Mouse (Mus musculus): Measurements from ENCODE around the gene Wdr25. TPM values are rescaled to one million over a fixed set of nuclear protein-coding genes. Genes with fewer than 3 reads are reported as not detected.

The Wdr25 gene
- polyA plus RNA-seq, 1 experiment from 2014 or later = 5.3 TPM

DNA sequence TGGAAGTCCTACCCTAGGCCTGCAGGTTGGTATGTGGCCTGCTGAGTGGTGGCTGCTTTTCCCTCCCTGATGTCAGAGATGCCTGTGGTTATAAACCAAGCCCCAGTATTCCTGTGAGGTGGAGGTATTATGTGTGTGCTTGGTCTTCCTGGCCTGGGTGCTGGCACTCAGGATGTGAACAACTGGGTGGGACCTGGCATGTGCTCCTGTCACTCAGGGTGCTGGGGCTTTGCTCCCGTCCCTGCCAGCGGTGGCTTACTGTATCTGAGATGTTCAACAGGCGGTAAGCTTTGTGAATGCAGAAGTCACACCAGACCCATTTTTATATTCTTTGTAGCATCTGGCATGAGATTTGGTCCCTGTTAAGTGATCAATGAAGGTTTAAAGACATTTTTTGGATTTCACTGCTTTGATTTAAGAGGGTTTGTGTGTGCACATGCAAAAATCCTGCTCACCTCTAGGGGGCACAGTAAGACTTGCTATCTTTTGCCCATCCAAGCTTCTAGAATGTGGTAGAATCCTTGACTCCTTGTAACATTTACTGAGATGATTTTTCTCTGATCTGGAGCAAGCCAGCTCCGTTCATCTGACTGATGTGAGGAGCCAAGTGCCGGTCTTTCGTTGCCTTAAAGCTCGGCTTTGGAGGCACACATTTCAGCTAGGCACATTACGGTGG is 10.3 kb downstream of the Wdr25 start:
- Histone ChIP-seq H3K9ac (ENCODE audit: low read depth, low read length) (no peak overlapping the region), H3K4me3 (ENCODE audit: low read depth, low read length) (no peak overlapping the region), H3K27me3 (replicated peaks; ENCODE audit: control insufficient read depth, insufficient read depth, low read length) (no peaks in the 10 kb centered on the region), H3K36me3 (ENCODE audit: control insufficient read depth, insufficient read depth, low read length) (no peaks in the 10 kb centered on the region), H3K4me1 (replicated peaks; ENCODE audit: control insufficient read depth, insufficient read depth, low read length) (no peaks in the 10 kb centered on the region), H3K9me3 (ENCODE audit: control insufficient read depth, low read length) (no peaks in the 10 kb centered on the region), H3K4me2 (no peak overlapping the region), H3K27ac (ENCODE audit: low read depth, low read length) (no peak overlapping the region; the same call in 1 of the 2 replicates)
- WGBS = 84% methylated on average over 8 of the region's 8 CpGs
- ATAC-seq (replicated peaks; ENCODE audit: low FRiP score) (no peak), DNase-seq (ENCODE audit: low spot score) (no peak)

- no peak overlapping the region for H3K4me2 ChIP-seq
- no peak overlapping the region; the same call in 1 of the 2 replicates for H3K27ac ChIP-seq (ENCODE audit: low read depth, low read length)
- DNase-seq (ENCODE audit: low spot score) = no peak
- H3K27me3 ChIP-seq (replicated peaks; ENCODE audit: control insufficient read depth, insufficient read depth, low read length) = no peaks in the 10 kb centered on the region
- no peak for ATAC-seq (replicated peaks; ENCODE audit: low FRiP score)
- WGBS = 83% methylated on average over 8 of the region's 8 CpGs
- no peaks in the 10 kb centered on the region for H3K36me3 ChIP-seq (ENCODE audit: control insufficient read depth, insufficient read depth, low read length)
- H3K4me1 ChIP-seq (replicated peaks; ENCODE audit: control insufficient read depth, insufficient read depth, low read length) = no peaks in the 10 kb centered on the region
- H3K4me3 ChIP-seq (ENCODE audit: low read depth, low read length) = no peak overlapping the region
- no peak overlapping the region for H3K9ac ChIP-seq (ENCODE audit: low read depth, low read length)
- no peaks in the 10 kb centered on the region for H3K9me3 ChIP-seq (ENCODE audit: control insufficient read depth, low read length)
Observed at GRCm38 (mm10) chr12:108904276-108904653, 10.8 kb downstream of the Wdr25 start.

DNA sequence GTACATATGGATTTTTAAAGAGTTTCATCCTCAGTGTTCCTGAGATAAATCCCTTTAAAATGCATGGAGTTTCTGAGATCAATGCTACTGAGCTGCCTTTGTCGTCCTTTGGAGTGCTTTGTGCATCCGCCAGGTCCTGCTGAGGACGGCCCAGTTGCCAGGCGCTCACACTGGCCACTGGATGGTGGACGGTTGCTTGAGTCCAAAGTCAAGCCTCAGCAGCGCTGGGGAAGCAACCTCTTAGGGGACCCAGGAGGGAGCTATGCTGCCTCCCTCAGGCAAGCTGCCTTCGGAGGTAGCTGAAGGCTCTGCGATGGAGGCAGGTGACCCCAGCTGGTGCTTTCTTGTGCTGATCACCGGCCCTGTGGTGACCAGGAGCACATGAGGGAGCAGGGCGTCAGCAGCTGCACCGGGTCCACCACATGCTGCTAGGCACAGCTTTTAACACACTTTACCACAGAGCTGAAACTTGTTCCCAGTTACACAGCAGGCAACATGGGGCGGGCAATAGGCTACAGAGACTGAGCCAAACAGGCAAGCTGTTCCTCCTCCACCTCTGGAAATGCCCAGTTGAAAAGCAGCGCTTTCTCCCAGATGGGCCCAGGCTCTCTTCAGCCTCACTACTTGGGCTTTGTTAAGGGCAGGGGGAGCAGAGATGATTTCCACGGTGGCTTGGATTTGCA is 12.3 kb downstream of the Wdr25 start:
- ATAC-seq (replicated peaks; ENCODE audit: low FRiP score) (no peak), DNase-seq (ENCODE audit: low spot score) (no peak)
- Histone ChIP-seq H3K4me3 (ENCODE audit: low read depth, low read length) (no peak overlapping the region), H3K9ac (ENCODE audit: low read depth, low read length) (no peak overlapping the region), H3K4me2 (no peak overlapping the region), H3K27ac (ENCODE audit: low read depth, low read length) (no peak overlapping the region), H3K36me3 (ENCODE audit: control insufficient read depth, insufficient read depth, low read length) (no peaks in the 10 kb centered on the region), H3K27me3 (replicated peaks; ENCODE audit: control insufficient read depth, insufficient read depth, low read length) (no peaks in the 10 kb centered on the region), H3K4me1 (replicated peaks; ENCODE audit: control insufficient read depth, insufficient read depth, low read length) (no peaks in the 10 kb centered on the region), H3K9me3 (ENCODE audit: control insufficient read depth, low read length) (no peaks in the 10 kb centered on the region)
- WGBS = 67% methylated on average over 14 of the region's 14 CpGs

- DNase-seq (ENCODE audit: low spot score) (no peak), ATAC-seq (replicated peaks; ENCODE audit: low FRiP score) (no peak)
- Histone ChIP-seq H3K9ac (ENCODE audit: low read depth, low read length) (no peak overlapping the region), H3K9me3 (ENCODE audit: control insufficient read depth, low read length) (no peaks in the 10 kb centered on the region), H3K4me1 (replicated peaks; ENCODE audit: control insufficient read depth, insufficient read depth, low read length) (no peaks in the 10 kb centered on the region), H3K27me3 (replicated peaks; ENCODE audit: control insufficient read depth, insufficient read depth, low read length) (no peaks in the 10 kb centered on the region), H3K36me3 (ENCODE audit: control insufficient read depth, insufficient read depth, low read length) (no peaks in the 10 kb centered on the region), H3K4me3 (ENCODE audit: low read depth, low read length) (no peak overlapping the region), H3K4me2 (no peak overlapping the region), H3K27ac (ENCODE audit: low read depth, low read length) (no peak overlapping the region)
- 80% methylated on average over 12 of the region's 12 CpGs for WGBS
Observed at GRCm38 (mm10) chr12:108906398-108906797, 13.0 kb downstream of the Wdr25 start.

DNA sequence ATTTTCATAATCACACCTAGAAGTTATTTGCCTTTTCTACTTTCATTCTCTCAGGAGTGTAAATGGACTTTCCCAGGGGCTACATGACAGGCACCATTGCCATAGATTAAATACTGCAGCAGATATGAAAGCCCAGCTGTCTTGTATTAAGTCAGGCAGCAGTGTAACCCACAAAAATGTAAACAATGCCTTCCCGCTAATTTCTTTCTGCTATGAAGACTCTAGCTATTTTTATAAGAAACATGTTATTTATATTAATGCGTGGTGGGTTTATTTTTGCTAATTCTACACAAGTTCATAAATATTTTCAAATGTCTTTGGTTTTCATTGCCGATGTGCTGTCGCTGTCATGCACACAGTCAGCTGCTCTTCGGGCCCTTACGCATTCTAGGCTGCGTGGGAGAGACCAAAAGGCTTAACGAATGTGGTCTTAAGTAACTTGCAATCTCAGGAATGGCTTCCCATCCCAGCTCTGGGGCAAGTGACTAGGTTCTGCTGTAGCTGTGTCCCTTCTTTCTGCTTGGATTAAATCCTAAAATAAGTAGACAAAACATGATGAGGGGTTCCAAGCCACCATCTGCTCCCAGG is 16.5 kb downstream of the Wdr25 start:
- Histone ChIP-seq H3K36me3 (ENCODE audit: control insufficient read depth, insufficient read depth, low read length) (no peaks in the 10 kb centered on the region), H3K27ac (ENCODE audit: low read depth, low read length) (no peak overlapping the region), H3K9ac (ENCODE audit: low read depth, low read length) (no peak overlapping the region), H3K4me2 (no peak overlapping the region), H3K4me1 (replicated peaks; ENCODE audit: control insufficient read depth, insufficient read depth, low read length) (no peaks in the 10 kb centered on the region; the same call in 1 of the 2 replicates), H3K27me3 (replicated peaks; ENCODE audit: control insufficient read depth, insufficient read depth, low read length) (no peaks in the 10 kb centered on the region), H3K4me3 (ENCODE audit: low read depth, low read length) (no peak overlapping the region), H3K9me3 (ENCODE audit: control insufficient read depth, low read length) (no peaks in the 10 kb centered on the region)
- 84% methylated on average over 8 of the region's 8 CpGs for WGBS
- ATAC-seq (replicated peaks; ENCODE audit: low FRiP score) (no peak), DNase-seq (ENCODE audit: low spot score) (no peak)

- H3K9me3 ChIP-seq (ENCODE audit: control insufficient read depth, low read length) = no peaks in the 10 kb centered on the region
- ATAC-seq (replicated peaks; ENCODE audit: low FRiP score) (no peak), DNase-seq (ENCODE audit: low spot score) (no peak)
- H3K4me3 ChIP-seq (ENCODE audit: low read depth, low read length) = no peak overlapping the region
- no peaks in the 10 kb centered on the region; the same call in 1 of the 2 replicates for H3K4me1 ChIP-seq (replicated peaks; ENCODE audit: control insufficient read depth, insufficient read depth, low read length)
- no peaks in the 10 kb centered on the region for H3K27me3 ChIP-seq (replicated peaks; ENCODE audit: control insufficient read depth, insufficient read depth, low read length)
- H3K4me2 ChIP-seq = no peak overlapping the region
- no peak overlapping the region for H3K9ac ChIP-seq (ENCODE audit: low read depth, low read length)
- WGBS = 83% methylated on average over 2 of the region's 2 CpGs
- no peak overlapping the region for H3K27ac ChIP-seq (ENCODE audit: low read depth, low read length)
- no peaks in the 10 kb centered on the region for H3K36me3 ChIP-seq (ENCODE audit: control insufficient read depth, insufficient read depth, low read length)
Observed at GRCm38 (mm10) chr12:108912442-108912841, 19.0 kb downstream of the Wdr25 start.

DNA sequence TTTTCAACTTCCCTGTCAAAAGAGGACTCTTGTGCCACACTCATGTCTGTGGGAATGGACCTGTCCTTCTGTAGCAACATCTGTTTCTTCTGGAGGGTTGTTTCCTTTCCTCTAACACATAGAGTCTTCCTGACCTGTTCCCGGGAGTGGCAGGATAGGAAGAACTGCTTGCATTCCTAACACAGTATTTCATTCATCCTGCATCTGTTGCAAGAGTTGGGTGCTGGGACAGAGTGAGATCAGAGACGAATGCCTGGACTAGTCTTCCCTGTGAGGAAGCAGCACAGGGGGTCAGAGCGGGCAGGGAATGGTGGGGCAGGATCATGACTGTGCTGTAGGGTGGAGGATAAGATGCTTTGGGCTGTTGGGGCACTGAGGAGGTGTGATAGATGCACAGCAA is 20.8 kb downstream of the Wdr25 start:
- H3K9me3 ChIP-seq (ENCODE audit: control insufficient read depth, low read length) = no peaks in the 10 kb centered on the region
- DNase-seq (ENCODE audit: low spot score) = no peak
- no peak for ATAC-seq (replicated peaks; ENCODE audit: low FRiP score)
- no peak overlapping the region for H3K9ac ChIP-seq (ENCODE audit: low read depth, low read length)
- H3K27ac ChIP-seq (ENCODE audit: low read depth, low read length) = no peak overlapping the region
- no peak overlapping the region for H3K4me2 ChIP-seq
- H3K27me3 ChIP-seq (replicated peaks; ENCODE audit: control insufficient read depth, insufficient read depth, low read length) = no peaks in the 10 kb centered on the region
- no peak overlapping the region for H3K4me3 ChIP-seq (ENCODE audit: low read depth, low read length)
- H3K4me1 ChIP-seq (replicated peaks; ENCODE audit: control insufficient read depth, insufficient read depth, low read length) = no peaks in the 10 kb centered on the region; the same call in 1 of the 2 replicates
- no peaks in the 10 kb centered on the region for H3K36me3 ChIP-seq (ENCODE audit: control insufficient read depth, insufficient read depth, low read length)
- 76% methylated on average over 3 of the region's 3 CpGs for WGBS

DNA sequence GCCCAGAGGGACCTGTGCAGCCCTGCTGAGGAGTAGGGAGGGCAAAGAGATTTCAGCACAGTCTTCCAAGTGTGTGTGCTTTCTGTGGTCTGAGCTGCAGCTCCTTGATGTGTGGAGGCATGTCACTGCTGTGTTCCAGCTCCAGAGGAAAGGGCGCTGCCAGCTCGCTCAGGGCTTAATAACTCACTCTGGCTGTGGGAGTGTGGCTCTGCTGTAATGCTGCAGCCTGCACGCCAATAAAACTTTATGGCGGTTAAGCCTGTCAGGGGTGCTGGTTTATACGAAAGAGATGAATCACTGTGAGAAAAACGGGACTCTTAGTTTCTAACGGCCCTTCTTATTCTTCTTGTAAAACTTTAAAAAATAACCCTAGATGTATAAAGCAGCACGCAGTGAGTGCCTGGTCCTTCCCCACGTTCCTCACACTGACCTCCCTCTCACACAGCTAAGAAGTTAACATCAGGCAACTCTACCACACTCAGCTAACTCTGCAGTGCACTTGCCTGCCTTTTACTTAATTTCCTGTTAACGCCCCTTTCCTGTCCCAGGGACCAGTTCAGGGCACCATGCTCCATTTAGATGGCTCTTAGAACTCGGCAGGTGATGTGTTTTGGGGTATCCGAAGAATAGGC is 21.4 kb downstream of the Wdr25 start:
- WGBS = 66% methylated on average over 12 of the region's 12 CpGs
- no peak for ATAC-seq (replicated peaks; ENCODE audit: low FRiP score)

More for the DNA sequence above, 21.4 kb downstream of the Wdr25 start:
- no peak overlapping the region for H3K4me3 ChIP-seq (ENCODE audit: low read depth, low read length)
- H3K4me1 ChIP-seq (replicated peaks; ENCODE audit: control insufficient read depth, insufficient read depth, low read length) = no peaks in the 10 kb centered on the region; the same call in 1 of the 2 replicates
- H3K36me3 ChIP-seq (ENCODE audit: control insufficient read depth, insufficient read depth, low read length) = no peaks in the 10 kb centered on the region
- no peak for DNase-seq (ENCODE audit: low spot score)
- no peak overlapping the region for H3K4me2 ChIP-seq
- no peaks in the 10 kb centered on the region for H3K27me3 ChIP-seq (replicated peaks; ENCODE audit: control insufficient read depth, insufficient read depth, low read length)
- no peak overlapping the region for H3K9ac ChIP-seq (ENCODE audit: low read depth, low read length)
- H3K27ac ChIP-seq (ENCODE audit: low read depth, low read length) = no peak overlapping the region
- no peaks in the 10 kb centered on the region for H3K9me3 ChIP-seq (ENCODE audit: control insufficient read depth, low read length)
